Mouse (Mus musculus) ES-E14 (cell line): ENCODE results near the gene Eps8l3.

Experiments used
- CHD2 ChIP-seq: IDR thresholded peaks from 2 replicates; pipeline ENCODE4 v1.6.1; 2014; ENCODE audit warnings: mild to moderate bottlenecking, low read depth, low read length, inconsistent platforms
- MAFK ChIP-seq: IDR thresholded peaks from 2 replicates; pipeline ENCODE4 v1.6.1; 2014; ENCODE audit warnings: mild to moderate bottlenecking, low read depth, low read length, inconsistent platforms; ENCODE audit not compliant: insufficient read depth
- ZC3H11A ChIP-seq: IDR thresholded peaks from 2 replicates; pipeline ENCODE4 v1.6.1; 2012; ENCODE audit warnings: low read depth, mild to moderate bottlenecking, inconsistent platforms, low read length, borderline replicate concordance

- no peak for TF ChIP-seq CHD2
- TF ChIP-seq MAFK = no peak
- TF ChIP-seq ZC3H11A = no peak
Observed at GRCm38 (mm10) chr3:107849000-107849692, 27.9 kb upstream of the Eps8l3 start.
